Mouse (Mus musculus) liver (tissue): ENCODE measurements around the gene Yif1b.

ENCODE experiments used
- DNase-seq: peaks from one replicate; pipeline ENCODE4 v3.0.0-alpha.2; 2020; ENCODE audit warnings: mixed read lengths

The Yif1b gene

DNA sequence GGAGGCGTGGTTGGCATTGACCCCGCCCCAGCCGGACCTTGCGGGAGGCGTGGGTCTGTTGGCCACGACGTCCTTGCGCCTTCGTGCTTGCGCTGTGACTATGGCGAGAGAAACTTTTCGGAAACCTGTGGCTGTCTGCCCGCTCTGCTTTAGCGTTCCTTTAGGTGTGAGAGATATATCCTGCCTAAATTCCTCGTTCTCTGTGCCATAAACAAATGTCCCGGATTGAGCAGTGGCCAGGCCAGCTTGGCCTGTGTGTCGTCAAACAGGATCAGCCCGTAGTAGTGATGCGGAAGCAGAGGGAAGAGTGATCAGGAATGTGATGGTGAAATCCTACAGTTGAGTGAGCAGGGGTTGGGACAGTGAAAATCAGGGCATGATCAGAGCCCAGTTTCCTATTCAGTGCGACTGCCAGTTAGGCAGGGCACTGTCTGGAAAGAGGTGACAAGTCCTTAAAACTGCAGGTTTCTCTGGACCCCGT is 44.0 kb downstream of the Yif1b start:
- no peak for DNase-seq

DNA sequence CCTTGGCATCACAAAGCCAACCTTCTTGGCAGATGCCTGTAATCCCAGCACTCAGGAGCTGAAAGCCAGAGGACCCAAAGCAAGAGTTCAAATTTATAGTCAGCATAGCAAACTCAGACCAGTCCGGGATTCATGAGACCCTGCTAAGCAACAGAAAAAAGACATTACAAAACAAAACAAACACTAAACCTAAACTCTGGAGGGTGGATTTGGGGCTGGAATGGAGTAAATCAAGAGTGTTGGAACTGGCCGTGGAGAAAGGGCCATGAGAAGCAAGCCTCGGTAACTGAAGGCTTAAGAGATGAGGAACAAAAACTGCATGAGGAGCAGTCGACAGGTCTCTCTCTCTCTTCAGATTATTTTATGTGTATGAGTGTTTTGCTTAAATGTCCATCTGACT is 45.7 kb downstream of the Yif1b start:
- no peak for DNase-seq

DNA sequence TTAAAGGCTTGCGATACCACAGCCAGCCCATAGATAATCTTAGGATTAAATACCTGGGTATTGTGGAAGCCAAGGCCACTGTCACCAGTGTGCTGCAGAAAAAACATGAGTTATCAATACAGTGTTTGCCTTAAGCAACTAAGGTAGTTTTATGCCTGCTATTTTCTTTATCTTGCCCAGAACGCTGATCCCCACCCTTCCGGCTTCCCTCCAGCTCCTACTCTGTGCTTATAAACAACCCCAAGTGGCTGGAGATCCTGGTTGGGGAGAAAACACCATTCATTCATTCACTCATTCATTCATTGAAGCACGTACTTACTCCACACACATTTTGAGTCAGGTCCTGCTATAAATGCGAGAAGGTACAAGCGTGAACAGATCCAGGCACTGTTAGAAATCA is 46.4 kb downstream of the Yif1b start:
- no peak for DNase-seq

DNA sequence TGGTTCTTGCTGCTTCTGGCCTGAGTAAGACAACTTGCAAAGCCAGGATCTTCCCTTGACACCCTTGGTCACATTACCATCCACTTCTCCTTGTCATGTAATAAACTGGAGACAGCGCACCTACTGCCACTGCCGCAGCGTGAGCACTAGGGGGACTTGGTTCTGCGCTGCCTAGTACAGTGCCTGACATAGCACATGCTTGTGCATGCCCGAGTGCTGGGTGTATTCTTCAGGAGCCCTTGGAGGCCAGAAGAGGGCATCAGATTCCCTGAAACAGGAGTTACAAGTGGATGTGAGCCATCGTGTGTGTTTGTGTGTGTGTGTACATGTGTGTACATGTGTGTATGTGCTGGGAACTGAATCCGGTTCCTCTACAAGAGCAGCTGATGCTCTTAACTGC is 49.4 kb downstream of the Yif1b start:
- no peak for DNase-seq

DNA sequence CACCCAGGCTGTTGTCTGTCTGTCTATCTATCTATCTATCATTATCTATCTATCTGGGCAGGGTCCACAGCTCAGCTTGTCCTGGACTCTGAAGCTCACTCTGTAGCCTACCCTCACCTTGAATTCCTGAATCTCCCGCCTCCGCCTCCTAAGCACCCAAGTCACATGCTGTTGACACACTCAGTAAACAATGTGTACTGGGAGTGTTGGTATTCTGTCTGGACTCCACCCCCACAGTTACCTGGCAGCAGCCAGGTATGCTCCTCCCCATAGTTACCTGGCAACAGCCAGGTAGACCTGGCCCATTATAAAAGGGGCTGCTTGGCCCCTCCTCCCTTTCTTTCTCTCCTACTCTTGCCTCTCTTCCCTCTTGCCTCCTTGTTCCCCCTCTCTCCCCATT is 50.0 kb downstream of the Yif1b start:
- DNase-seq: no peak

DNA sequence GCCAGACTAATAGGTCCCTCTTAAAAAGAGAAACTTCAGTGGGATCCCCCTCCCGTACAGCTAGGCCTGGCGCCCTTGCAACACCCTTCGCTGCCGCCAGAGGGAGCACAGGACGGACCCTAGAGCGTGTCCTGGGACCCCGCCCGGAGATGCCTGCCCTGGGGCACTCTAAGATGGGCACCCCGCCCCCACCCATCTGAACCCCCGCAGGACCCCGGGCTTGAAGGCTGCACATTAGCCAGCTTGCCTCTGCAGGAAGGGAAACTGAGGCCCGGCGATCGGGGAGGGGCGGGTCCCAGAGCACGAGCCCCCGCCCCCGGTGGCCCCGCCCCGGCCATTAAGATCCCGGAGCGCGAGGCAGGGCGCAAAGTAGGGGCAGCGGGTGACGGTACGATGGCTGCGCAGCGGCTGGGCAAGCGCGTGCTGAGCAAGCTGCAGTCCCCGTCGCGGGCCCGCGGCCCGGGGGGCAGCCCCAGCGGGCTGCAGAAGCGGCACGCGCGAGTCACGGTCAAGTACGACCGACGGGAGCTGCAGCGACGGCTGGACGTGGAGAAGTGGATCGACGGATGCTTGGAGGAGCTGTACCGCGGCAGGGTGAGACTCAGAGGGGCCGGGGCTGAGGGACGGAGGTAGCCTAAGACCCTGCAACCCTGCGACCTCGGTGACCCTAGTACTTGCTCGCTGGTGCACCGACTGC is 51.0 kb downstream of the Yif1b start, which contains the start of gene Ppp1r14a:
Gene Ppp1r14a, plus strand, starts transcription at position 367 of the 697 bp plus-strand sequence.
- DNase-seq: peak; percentile 78

DNA sequence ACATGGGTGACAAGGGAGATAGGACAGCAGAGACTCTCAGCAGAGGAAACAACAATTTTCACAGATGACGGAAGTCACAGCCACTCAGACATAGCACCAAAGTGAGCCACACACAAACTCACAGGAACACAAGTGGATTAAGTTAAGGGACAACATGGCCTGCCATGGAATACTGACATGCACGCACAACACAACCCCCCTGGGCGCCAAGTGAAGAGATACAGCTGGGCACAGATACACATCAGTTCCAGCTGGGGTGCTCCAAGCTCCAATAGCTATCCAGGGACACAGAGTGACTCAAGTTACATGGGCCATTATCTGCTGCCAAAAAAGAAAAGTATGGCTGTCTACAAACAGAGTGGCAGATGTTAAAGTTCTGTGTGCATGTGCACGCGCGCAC is 51.7 kb downstream of the Yif1b start:
- DNase-seq: no peak

DNA sequence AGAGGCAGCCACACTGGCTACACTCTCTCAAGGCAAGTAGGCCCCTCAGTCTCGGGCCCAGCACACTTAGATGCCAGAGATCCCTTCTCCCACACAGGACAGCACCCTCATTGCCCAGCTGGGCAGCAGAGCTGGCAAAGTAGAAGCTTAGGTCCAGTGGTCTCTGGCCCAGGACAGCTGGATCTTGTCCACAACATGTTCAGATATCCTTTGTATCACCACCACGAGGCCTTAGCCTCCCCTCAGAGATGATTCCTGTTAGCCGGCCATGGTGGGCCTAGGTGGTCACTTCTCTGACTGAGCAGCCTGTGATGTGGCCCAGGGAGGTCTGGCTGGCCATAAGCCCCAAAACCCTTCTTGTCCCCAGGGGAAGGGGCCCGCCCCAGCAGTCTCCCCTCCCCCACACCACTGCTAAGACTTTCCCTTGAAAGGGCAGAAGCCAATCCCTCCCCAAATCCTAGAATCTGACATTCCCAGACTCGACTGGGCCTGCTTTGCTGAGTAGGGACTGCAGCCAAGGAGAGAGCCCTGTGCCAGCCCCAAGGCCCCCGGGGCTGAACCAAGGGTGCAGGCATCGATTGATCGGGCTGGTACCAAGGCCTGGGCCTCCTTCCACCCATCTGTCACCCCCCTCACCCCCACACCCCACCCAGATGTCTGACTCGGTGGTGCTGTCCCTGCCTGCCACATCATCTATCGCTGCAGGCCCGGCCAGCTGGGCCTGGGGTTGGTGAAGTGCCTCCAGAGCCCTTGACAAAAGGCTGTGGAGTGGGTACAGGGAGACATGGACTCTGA is 52.8 kb downstream of the Yif1b start:
- DNase-seq: no peak

DNA sequence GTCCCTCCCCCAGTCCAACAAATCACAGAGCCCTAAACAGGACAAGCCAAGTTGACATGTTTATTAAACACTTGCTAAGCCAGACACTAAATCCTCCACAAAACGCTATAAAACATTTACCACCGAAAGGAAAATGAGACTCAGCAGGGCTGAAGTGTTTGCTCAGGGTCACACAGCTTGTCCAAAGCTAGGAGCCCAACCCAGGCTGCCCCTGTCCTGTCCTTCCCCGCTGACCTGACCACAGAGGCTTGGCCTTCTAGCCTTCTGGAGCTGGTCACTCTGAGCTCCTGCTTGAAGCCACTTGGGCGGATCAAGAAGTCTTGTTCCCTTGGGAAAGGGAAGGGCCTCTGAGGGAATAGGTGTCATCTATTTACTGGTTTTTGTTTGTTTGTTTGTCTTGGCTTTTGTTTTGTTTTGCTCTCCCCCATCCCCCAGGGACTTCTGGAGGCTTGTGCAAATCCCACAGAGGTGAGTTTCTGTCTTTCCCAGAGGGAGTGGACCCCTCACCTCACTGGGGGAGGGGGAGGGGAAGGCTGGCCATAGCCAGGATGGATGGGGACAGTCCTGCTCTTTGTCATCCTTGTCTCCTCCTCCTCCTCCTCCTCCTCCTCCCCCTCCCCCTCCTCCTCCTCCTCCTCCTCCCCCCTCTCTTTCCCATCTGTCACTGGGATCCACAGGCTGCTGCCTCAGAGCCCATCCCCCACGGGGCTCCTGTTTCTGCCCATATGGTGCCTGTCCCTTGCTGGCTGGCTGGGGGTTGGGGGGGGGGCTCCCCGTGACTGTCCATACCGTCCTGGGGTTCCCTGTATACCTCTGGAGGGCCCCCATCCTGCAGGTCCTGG is 53.7 kb downstream of the Yif1b start:
- no peak for DNase-seq

DNA sequence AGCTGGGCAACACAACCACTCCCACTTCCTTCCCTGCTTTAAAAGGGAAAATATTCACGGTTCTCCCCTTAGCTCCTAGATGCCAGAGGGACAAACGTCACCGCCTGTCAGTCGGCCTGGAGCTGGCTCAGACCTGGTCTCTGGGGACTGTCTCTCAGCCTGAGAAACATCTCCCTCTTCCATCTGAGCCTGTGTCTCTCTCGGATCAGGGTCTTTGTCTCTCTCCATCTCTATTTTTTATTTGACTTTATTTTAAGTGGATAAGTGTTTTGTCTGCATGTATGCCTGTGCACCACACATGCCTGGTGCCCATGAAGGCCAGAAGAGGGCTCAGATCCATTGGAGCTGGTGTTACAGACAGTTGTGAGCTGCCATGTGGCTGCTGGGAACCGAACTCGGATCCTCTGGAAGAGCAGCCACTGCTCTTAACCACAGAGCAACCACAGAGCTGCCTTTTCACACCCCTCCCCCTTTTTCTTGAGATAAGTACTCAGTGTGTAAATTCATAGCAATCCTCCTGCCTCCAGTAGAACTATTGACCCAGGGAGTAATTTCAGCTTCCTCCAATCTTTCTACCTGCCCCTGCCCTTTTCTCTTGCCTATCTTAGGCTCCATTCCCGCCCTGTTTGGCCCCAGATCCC is 54.4 kb downstream of the Yif1b start:
- DNase-seq: no peak

DNA sequence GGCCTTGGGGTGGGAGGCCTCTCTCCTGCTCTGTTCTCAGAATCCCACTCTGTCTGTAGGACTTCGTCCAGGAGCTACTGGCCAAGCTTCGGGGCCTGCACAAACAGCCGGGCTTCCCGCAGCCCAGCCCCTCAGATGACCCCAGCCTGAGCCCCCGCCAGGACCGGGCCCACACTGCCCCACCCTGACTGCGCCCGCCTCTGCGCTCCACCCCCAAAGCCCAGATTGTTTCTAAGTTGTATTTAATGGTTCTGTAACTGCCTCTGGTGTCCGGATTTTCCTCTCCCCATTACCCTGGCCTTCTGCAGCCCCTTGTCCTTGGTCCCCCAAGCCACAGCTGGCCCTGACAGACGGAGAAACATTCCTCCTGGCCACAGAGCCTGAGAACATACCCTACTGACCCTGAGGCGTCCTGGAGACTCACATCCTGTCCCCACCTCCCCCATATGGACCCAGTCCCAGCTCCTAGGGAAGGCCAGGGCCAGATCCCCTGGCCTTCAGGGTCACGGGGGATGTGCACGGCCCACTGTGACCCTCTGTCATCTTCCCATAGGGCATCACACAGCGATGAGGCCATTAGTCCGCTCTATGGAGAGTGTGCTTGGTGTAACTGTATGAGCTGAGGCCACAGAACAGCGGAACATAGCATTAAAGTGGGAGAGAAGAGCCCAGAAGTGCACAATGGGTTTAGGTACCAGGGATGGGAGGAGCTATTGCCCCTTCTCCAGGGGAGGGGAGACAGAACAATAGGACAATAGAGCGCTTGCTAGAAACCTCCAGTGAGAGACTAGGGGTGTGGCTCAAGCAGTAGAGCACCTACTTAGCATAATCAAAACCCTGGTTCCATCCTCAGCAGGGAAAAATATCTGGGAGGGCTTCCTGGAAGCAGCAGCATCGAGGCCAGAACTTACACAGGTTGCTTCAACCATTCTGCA is 55.3 kb downstream of the Yif1b start:
- no peak for DNase-seq

DNA sequence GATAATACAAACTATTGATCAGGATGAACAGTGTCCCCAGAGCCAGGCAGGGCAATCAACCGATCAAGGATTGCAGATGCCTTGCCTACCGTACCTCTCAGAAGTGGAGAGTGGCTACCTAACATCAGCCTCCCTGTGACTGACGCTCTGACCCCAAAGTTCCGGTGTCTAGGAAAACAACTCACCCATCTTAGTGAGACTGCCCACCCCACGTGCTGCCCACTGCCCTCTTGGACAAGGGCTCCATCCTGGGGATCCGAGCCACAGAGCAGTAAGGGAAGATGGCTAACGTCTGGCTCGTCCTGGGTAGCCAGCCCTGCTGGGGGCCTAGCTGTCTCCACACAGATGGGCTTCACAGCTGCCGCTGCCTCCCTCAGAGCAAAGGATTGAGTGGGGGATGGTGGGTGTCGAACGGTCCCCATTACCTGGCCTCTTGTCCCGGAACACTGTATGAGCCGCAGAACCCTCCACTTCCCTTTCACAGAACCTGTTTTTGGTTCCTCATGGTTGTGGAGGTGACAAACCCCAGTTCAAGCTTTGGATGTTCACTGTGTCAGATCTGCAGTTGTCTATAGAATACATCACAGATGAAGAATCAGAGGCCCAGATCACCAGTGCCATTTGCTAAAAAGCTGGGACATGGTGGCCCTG is 56.1 kb downstream of the Yif1b start:
- DNase-seq: no peak

DNA sequence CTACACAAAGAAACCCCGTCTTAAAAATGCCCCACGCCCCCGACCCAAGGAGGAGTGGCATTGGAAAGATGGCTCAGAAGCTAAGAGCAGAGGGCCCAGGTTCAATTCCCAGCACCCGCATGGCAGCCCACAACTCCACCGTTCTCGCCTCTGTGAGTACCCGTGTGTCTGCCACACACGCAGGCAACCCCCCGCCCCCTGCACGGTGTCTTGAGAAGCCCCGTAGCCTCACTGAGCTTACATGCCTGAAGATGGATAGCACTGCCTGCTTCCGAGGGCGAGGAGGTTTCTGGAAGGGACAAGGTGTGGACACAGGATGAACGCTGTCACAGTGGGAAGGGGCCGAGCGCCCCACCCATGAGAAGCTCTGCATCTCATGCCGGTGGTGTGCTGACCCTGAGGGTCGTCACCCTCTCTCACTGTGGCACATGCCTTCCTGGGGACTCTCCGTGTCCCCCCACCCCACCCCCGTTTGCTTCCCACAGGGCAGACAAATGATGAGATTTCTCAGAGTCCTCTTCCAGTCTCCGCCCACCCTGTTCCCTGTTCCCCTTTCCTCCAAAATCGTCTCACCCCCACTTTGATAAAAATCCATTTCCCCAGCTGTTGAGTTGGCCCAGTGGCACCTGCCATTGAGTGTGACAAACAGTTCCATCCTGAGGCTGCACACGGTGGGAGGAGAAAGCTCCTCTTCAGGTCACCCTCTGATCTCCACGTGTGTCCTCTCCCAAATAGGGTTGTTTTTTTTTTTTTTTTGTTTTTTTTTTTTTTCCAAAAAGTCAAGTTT is 57.9 kb downstream of the Yif1b start:
- no peak for DNase-seq

DNA sequence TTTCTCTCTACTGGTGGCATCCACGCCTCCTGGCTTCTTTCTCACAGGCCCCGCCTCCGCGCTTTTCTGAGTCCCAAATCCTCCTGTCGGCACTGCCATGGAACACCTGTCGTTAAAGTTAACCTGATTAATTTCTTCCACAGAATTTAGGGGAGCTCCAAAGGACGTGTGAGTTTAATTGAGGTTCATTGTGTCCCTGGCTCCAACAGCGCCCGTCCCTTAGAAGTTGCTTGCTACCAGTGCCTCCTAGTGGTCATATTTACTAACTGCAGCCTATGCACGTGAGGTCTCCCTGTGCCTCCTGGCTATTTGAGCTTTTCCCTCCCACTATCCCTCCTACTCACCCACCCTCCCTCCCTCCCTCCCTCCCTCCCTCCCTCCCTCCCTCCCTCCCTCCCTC is 58.9 kb downstream of the Yif1b start:
- peak; percentile 58 for DNase-seq
